Mouse (Mus musculus) kidney, adult 2 months (tissue): ENCODE measurements at regions not wholly inside any gene's neighbourhood (a gene's known extent, or its start where the extent isn't known, plus 50 kb on each side); places are given as distances from the start of the nearest gene placed in this dataset.

Experiments used
- CTCF ChIP-seq: fragments of 200-500 bp; conservative IDR thresholded peaks from 2 replicates; pipeline ENCODE4 v1.5.1; 2011; ENCODE audit warnings: low read depth, mild to moderate bottlenecking, control low read depth, low read length, moderate library complexity, mixed read lengths; ENCODE audit not compliant: insufficient read depth, insufficient read length
- POLR2A ChIP-seq: fragments of 200-500 bp; IDR thresholded peaks from one replicate; pipeline ENCODE4 v1.6.1; 2011; ENCODE audit warnings: low read depth, low read length, control low read depth

GRCm38 (mm10) chr9:78880643-78881306 lies 265.4 kb downstream of the Cd109 start:
- TF ChIP-seq POLR2A: no peak
- TF ChIP-seq CTCF: no peak
